Mouse (Mus musculus) neutrophil, adult 5-6 weeks (primary cell): ENCODE results near the gene Aifm2. TPM values are rescaled to one million over a fixed set of nuclear protein-coding genes. Genes with fewer than 3 reads are reported as not detected.

ENCODE experiments used
- ATAC-seq: fragments of 151-379, 151-347 bp; 2 replicates; pipeline ENCODE4 v1.8.0; 2017; ENCODE audit warnings: mild to moderate bottlenecking, moderate TSS enrichment; ENCODE audit not compliant: insufficient number of reproducible peaks, poor library complexity, low FRiP score, severe bottlenecking; ENCODE audit errors: extremely low read depth
- total RNA-seq: library from RNA; stranded (forward); fragments of 200-1000 nt; gene quantifications from 2 replicates; pipeline ENCODE4 v1.2.3, GENCODE M21; 2017

The Aifm2 gene
- total RNA-seq, 1 experiment from 2014 or later = 1.2 TPM

DNA sequence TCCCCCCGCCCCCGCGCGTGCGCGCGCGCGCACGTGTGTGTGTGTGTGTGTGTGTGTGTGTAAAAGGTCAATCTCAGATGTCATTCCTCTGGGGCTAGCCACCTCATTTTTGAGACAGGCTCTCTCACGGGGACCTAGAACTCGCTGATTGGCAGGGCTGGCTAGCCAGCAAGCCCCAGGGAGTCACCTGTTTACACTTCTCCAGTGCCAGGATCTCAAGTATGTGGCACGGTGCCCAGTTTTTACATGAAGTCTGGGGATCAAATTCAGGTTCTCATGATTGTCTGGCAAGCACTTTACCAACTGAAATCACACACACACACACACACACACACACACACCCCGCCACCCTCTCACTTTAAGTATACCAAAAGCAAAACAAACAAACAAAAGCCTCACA is 42.0 kb downstream of the Aifm2 start:
- ATAC-seq = no peak

DNA sequence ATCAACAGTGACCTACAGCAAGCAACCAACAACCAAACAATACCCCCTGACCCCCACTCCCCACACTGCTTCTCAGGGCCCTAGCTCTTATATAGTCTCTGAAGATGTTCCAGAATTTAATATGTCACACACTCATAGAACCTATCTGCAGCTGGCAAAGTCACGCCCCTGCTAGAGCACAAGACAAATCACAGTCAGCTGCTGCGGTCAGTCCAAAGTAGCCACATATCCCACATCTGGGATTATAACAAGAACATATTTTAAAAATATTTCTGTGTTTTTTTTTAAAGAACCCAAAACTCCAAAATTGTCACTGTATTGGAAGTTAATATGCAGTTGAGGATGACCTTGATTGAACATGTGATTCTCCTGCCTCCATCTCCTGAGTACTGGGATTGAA is 43.8 kb downstream of the Aifm2 start:
- no peak for ATAC-seq

DNA sequence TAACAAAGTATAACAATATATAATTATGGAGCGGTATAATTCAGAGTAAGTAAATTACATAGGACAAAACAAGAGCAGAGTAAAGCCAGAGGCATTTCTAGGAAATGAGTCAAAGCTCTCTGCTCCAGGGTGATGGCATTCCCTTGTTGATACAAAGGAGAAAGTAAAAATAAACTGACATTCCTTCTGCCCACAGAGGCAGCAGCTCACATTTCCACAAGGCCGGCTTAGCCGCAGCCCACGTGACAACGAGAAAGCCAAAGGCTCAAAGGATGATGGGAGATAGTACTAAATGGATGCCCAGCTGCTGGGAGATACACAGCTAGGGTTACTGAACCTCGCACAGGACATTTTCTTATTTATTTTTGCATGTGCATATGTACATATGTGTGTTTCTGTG is 44.8 kb downstream of the Aifm2 start:
- ATAC-seq = no peak

DNA sequence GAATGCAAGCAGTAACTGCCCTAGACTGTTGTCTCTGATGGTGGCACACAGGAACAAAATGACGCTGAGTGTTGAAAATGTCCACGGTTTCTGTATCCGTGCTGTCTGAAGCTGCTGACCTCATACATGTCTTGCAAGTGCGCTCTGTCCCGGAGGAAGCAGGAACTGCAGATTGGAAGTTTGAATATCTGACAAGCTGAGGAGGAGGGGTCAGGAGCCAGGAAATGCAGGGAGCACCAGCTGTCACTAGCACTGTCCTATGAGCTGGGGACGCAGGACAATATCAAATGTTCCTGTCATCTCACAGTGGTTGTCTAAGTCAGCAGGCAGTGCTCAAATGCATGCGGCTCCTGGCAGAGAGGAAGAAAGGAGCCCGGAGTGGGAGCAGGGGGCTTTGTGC is 49.6 kb downstream of the Aifm2 start:
- ATAC-seq = no peak

DNA sequence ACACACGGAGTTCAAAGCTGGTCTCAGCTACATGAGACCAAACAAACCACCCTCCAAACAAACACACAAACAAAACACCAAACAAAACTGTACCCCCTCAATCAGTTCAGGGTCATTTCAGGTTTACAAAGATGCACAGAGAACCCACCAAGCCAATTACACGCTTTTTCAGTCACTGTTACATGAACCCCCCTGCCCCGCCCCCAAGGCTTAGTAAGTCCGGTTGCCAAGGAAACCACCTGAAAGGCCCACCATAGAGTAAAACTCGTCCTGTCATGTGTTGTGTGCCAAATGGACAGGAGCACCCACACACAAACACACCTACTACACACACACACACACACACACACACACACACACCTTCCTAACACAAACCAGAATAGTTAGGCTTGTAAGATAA is 50.5 kb downstream of the Aifm2 start:
- no peak for ATAC-seq

DNA sequence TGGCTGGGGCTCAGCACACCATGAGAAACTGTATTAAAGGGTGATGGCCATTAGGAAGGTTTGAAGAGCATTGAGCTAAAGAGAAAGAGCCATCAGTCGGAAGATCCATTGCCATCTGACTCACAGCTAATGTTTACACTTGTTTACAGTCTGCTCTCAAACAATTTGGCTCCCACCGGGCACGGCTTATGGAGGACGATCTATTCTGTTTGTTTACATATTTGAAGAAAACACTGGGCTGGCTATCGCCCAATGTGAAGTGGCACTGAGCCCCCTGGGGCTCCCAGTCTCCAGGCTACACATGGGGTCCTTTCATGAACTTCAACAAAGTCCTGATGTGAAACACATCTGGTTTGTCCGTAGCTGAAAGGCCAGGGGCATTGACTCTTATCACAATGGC is 51.7 kb downstream of the Aifm2 start:
- no peak for ATAC-seq

DNA sequence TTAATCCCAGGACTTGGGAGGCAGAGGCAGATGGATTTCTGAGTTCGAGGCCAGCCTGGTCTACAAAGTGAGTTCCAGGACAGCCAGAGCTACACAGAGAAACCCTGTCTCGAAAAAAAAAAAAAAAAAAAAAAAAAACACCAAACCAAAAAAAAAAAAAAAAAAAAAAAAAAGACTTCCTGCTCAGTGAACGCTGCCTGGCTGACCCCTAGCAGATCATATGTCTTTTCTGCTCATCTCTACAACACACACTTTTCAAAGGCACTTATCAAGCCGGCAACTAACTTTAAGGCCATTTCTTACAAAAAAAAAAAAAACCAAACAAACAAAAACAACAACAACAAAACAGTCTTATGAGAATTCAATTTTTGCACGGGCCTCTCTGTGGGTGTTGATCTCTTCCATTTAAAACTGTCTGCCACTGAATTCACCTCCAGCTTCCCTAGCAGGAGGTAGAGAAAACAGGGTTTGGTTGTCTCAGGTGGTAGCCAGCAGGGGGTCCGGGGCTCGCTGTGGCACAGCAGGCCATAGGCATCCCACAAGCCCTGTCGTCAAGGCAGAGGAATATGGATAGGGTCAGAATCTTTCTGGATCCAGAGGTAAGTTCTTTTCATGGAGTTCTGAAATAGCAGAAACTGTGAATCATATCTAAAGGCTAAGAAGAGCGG is 66.5 kb downstream of the Aifm2 start:
- no peak for ATAC-seq

DNA sequence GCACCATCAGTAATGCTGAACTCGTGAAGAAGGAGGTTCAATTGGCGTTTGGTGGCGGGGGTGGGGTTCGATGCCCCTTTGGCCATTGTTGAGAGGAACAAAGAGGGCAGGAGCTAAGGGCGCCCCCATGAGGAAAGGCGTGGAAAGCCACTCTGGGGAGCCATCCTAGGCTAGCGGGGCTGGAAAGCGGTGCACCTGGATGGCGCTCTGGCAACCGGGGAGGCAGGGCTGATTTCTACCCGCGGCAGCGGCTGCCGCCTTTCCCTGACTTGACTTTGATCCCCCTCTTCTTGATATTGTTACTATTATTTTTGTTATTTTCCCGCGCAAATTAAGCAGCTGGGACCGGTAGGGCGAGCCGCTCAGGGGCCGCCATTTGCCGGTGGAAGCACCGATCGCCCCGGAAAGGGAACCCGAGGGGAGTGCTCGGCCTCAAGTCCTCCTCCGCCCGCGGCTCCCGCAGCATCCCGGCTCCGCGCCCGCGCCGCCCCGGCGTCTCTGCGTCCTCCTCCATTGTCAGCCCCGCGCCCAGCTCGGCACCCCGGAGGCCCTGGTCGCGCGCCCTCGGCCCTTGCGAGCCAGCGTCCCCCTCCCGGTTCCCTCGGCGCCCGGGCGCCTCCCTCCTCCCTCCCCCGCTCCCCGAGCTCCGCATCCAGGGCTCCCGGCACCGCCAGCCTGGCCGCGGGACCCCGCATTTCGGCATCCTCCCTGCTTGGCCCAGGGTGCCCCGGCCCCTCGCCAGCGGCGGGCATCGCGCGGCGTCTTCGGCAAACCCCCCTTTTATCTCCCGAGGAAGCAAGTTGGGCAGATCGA is 67.9 kb downstream of the Aifm2 start:
- ATAC-seq = no peak

DNA sequence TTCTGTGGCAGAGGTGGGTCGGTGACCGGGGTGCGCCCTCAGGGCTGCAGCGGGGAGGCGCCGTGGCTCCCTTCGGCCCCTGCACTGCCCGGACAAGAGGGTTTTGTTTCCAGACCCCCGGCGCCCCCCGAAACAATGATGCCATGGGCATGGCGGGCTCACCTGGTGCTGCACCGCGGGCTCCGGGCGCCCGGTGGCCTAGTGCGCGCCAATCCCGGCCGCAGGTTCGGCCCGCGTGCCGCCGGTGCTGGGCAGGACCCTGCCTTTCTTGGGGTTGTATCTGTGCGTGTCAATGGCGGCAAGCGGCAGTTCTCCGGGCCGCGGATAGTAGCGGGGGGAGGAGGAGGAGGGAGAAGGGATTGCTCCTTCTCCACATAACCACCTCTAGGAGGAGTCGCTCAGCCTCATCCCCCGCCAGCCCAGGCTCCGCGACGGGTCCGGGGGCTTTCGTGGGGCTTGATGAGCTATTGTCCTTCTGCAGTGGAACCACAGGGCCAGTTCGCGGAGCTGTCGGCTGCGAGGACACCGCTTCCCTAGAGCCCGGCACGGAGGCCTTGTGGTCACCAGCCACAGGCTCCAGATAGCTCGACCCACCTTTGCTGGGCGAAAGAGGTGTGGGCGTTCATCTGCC is 68.7 kb downstream of the Aifm2 start, which contains the start of gene H2afy2:
Gene H2afy2, minus strand, starts transcription at position 527 of the 631 bp plus-strand sequence.
- no peak for ATAC-seq

DNA sequence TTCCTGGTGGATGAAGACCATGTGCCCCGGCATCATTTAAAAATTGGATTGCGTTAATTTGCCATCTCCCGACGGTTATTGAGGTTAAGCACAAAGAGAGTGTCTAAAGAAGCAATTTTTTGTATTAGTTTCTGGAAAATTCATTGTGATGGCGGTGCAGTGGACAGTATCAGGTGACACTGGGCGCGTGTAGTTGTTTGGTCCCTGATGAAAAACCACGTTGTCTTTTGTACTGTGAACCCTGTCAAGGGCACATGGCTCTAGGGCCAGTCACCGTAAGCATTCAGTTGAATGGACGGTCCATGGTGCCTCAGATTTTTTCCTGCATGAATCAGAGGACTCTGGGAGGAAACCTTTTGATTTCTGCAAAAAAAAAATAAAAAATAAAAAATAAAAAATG is 69.4 kb downstream of the Aifm2 start:
- no peak for ATAC-seq

DNA sequence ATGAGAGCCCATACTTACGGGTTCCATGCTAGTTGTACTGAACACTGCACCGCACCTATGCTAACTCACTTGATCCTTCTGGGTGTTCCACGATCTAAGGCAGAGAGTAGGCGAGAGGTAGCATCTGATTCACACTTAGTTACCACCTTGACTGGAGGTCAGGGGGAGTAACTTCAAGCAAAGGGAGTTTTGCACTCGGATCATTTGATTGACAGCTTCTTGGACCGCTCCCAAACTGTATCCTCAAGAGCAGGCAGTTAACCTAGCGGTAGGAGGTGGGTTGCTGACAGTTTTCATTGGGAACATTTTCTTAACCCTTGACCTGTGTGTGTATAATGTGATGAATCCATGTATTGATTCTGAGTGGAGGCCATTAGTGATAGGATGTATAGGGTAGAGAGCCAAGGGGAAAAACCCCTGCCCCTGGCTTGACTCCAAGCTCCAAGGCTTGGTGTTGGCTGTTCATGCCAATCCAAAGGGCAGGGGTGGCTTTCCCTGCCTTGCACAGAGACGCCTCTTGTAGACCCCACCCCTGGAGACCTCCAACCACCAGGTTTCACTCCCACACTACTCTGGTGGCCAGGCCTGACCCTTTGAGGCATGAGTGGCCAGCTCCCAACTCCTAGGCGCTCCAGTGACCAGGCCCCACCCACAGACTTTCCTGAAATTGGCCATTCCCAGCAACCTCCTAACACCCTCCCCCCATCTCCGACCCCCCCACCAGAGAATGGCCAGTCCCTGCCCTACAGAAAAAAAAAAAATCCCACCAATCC is 72.7 kb downstream of the Aifm2 start:
- no peak for ATAC-seq

DNA sequence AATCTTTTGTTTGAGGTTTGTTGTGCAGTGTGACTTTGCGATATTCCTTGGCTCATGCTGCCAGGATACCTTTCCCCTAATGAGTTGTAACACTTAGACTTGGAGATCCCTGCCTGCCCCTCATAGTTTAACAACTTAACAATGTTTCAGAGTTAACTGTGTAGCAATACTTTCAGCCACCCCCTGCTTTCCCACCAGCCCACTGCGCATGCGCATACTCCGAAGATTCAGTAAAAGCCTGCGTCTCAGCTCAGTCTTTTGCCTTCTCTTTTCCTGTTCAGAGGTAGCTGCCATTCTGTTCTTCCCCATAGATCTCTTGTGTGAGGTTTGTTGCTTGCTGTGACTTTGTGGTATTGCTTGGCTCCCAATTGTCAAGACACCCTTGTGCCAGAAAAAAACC is 73.4 kb downstream of the Aifm2 start:
- ATAC-seq = no peak

Other genes with a start within 250 kb of the Aifm2 start
- 1.5 and 2.9 TPM in 2 replicates for gene Lrrc20, start 239.5 kb upstream of the Aifm2 start, total RNA-seq
- not detected in 2 replicates for gene Npffr1, start 119.8 kb upstream of the Aifm2 start, total RNA-seq
- 10.0 and 11.7 TPM in 2 replicates for gene Ppa1, start 66.7 kb upstream of the Aifm2 start, total RNA-seq
- 99.3 and 110 TPM in 2 replicates for gene Sar1a, start 35.0 kb upstream of the Aifm2 start, total RNA-seq
- 7.1 and 8.7 TPM in 2 replicates for gene Tysnd1, start 19.7 kb upstream of the Aifm2 start, total RNA-seq
- not detected in 2 replicates for gene H2afy2, start 68.9 kb downstream of the Aifm2 start, total RNA-seq